Mouse (Mus musculus): Measurements from ENCODE around the gene Dapk2. TPM values are rescaled to one million over a fixed set of nuclear protein-coding genes. Genes with fewer than 3 reads are reported as not detected.

Dapk2 gene
- 1 to 10 TPM; 1.4 to 2.5 (median 1.6) TPM for total RNA-seq (2022)

DNA sequence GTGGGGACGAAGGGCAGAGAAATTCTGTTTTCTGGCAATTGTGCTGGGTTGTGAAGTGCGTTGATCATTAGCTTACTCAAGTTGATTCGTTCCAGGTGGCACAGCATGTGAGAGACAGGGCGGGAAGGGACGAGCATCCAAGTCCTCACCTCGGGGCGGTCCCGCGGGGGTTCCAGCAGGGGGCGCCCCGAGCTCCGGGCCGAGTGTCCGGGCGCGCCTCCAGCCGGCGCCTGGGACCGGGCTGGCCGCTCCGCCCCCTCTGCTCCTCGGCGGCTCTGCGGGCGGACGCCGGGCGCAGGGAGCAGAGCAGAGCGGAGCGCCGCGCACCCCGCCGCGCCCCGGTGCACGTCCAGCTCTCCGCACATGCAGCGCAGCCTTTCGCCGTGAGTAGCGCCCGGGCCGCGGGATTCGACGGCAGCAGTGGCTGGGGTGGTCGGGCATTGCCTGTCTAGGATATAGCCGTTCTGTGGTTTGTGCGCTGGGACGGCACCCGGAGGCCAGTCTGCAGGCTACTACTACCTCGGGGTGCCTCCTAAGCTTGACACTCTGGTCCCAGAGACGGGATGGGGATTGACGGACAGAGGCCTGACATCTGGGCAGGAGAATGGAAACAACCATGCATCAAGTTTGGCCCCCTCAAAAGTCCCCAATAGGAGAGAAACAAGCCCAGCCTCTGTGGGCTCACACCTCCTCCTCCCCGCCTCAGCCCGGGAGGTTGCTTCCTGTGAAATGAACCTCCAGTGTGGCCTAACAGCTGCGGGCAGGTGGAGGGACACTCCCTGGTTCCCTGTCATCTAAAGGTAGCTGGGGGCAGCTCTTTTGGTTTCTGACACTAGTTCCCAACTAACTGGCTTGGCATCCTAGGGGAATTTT, at the start of gene Dapk2:
TSS of gene Dapk2 (plus strand) at position 266 of the 873 bp plus-strand sequence.
- DNase-seq (ENCODE audit: low spot score in 2 of 2), result peak; percentile 20 to 21

DNA sequence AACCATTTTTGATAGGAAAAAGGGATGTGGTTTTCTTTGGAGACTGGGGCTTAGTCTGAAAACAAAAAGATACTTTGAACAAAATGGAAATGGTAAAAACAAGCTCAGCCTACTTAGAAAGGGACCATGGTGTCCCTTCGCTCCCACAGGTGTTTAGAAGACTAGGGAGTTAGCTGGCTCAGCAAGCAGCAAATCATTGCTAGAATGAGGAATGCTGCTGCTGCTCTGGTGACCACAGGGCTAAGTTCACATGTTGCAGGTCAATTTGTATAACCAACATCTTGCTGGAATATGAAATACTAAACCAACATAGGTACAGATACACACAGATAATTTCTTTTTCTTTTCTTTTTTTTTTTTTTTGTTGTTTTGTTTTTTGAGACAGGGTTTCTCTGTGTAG, 48.4 kb upstream of the Dapk2 start:
- no peak for DNase-seq (ENCODE audit: low spot score in 2 of 2)

DNA sequence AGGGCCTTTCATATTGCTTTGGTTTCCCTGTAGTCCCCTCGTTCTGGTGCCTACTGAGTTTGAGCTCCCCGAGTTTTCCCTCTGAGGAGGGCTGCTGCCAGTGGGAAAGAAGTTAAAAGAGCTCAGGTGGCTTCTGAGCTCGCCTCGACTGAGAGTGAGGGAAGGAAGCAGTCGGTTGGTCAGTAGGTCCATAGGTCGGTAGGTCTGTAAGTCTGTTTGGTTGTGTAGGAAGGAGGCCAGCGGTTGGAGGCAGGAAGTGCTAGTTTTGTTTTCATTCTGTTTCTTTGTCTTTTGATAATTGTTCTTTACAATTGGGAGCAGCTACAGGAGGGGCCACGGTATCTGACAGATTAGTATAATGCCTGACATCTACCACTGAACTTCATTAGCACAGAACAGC, 47.9 kb upstream of the Dapk2 start:
- DNase-seq (ENCODE audit: low spot score in 2 of 2), result no peak

DNA sequence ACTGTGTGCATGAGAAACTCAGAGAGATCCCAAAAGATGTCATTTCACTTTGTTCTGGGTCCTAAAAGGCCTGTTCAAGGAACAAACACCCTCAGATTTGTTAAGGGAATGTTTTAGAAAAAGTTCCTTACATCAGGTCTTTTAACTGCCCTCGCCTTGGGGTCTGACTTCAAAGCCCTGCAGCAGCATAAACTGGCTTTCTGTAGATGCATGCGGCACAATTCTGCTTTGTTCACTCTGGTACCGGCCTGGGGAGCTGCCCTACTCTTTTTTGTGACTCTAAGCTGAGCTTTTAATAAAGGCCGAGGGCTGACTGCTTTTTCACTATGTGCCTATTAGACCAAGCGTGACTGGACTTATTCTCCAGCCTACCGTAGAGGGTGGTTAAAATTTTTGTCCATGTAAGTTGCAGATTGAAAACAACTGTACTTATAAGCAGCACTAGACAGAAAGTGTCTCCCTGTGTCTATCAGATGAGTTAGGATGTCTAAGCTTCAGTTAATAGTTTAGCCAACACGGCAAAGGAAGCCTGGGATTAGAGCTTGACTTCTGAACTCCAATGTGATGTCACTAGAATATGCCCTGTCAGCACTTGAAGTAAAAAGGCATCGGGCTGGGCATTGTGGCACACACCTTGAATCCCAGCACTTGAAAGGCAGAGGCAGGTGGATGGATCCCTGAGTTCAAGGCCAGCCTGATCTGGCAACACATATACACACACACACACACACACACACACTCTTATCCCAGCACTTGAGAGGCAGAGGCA, 47.2 kb upstream of the Dapk2 start:
- no peak for DNase-seq (ENCODE audit: low spot score in 2 of 2)

DNA sequence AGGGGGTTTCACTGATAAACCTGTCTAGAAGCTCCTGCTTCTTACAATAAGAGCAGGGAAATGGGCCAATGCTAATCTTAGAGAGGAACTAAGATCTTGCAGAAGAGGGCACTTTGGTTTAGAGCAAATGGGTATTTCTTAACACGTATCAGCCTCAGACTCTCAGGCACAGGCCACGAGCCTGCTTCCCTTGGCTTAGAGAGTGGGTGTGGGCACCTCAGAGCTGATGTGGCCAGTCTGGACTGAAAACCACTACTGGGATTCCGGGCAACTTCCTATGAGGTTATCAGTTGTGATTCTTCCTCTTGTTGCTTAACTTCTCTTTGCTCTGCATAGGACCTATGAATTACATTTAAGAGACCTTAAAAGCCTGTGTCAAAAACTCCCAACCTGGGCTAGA, 43.7 kb upstream of the Dapk2 start:
- DNase-seq (ENCODE audit: low spot score in 2 of 2), result no peak

DNA sequence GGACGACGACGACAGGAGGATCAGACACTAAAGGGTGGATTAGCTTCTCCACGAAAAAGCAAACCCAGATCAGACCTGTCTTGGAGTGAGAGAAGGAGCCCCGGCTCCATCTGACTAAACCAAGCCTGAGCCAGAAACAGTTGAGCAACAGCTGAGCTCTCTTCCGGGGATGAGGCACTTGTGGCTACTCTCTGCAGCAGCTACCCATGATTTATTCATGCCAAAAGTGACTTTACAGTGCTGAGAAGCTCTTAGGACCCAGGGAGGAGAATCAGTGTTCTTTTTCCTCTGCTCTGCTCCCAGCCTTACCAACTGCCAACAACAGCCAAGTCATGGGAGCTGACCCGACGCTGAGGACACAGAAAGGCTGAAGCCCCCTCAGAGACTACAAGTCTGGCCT, 41.1 kb upstream of the Dapk2 start:
- no peak for DNase-seq (ENCODE audit: low spot score in 2 of 2)

DNA sequence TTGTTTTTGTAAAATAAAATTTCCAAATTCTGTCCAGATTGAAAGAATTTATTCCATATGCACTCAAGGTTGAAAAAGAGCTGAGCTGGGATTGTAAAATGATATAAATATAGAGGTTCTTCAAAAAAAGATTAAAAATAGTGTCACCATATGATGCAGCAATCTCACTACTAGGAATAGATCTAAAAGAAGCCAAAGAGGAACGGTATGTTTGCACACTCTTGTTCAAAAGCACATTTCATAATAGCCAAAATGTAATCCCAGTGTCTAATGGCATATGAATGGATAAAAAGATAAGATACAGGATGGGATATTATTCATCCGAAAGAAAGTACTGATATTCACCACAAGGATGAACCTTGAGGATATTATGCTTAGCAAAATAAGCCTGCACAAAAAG, 38.5 kb upstream of the Dapk2 start:
- DNase-seq (ENCODE audit: low spot score in 2 of 2), result no peak

DNA sequence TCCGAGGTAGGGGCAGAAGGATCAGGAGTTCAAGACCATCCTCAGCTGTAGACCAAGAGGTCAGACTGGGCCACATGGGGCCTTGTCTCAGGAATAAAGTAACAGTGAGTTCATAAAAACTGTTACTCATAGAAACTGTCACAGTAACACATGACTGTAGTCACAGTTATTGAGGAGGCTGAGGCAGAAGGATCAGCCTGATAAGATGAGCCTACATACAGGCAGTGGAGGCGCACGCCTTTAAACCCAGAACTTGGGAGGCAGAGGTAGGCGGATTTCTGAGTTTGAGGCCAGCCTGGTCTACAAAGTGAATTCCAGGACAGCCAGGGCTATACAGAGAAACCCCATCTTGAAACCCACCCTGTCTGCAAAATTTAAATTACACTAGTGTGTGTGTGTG, 37.9 kb upstream of the Dapk2 start:
- DNase-seq (ENCODE audit: low spot score in 2 of 2), result no peak

DNA sequence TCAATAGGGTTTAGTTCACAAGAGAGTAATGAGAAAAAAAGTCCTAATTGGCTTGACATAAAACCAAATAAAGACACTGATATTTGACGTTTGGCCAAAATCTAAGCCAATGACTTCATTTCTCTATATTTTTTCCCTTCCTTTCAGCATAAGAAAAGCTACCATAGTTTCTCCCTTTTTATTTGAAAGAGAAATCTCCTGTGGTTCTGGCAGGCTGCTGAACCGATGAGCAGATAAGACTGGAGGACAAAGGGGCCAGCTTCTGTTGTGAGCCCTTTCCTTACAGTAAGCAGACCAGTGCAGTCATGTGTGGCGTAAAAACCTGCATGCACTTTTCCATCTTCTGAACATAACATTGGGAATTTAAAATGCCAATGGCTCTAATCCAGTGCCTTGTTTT, 37.1 kb upstream of the Dapk2 start:
- no peak for DNase-seq (ENCODE audit: low spot score in 2 of 2)

DNA sequence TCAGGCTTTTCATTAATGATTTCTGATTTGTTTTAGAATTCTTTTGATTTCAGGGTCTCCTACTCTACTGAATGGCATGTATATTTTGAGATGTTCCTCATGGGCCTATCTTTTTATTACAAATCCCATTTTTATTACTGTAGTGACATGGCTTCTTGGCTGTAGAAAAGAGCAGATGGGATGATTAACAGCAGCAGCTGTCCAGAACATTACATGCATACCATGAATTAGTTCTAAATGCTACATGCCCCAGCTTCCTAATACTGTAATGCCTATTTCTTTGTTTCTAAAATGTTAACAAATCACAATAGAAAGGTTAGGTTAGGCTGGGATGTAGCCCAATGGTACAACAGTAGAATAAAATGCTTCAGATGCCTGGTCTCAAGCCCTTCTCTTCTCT, 36.6 kb upstream of the Dapk2 start:
- no peak for DNase-seq (ENCODE audit: low spot score in 2 of 2)

DNA sequence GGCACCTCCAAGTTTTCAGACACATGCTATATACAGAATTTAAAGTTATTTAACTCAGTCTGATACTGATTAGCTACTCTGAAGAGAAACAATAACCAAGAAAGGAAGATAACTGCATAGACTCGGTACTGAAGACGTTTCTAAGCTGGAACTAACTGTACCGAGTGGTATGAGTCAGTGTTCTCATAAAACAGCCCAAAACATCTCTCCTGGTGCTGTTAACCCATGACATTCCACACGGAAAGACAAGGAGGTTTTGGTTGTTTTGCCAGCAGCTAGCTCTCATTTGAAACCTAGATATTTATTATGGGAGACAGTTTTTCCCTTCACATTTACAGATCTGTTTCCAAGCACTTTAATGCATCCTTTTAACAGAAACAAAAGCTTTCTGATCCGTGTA, 34.4 kb upstream of the Dapk2 start:
- DNase-seq (ENCODE audit: low spot score in 2 of 2), result no peak

DNA sequence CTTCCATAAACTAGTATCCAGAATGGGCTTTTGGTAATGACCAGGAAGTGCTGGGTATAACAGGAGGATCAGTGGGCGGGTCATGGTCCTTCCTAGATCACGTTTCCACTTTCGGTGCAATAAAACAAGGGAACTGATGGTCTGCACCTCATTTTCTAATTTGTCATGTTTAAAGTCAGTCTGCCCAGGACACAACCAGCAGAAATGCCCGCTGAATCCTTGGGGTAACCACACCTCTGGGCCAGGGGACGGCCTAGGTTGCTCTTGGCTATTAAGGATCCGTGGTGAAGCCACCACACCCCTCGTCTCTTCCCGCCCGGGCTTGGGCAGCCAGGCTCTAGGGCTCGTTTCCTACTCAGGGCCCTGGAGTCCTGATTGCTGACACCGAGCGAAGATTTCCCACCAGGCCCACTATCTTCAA, 33.9 kb upstream of the Dapk2 start:
- no peak for DNase-seq (ENCODE audit: low spot score in 2 of 2)

DNA sequence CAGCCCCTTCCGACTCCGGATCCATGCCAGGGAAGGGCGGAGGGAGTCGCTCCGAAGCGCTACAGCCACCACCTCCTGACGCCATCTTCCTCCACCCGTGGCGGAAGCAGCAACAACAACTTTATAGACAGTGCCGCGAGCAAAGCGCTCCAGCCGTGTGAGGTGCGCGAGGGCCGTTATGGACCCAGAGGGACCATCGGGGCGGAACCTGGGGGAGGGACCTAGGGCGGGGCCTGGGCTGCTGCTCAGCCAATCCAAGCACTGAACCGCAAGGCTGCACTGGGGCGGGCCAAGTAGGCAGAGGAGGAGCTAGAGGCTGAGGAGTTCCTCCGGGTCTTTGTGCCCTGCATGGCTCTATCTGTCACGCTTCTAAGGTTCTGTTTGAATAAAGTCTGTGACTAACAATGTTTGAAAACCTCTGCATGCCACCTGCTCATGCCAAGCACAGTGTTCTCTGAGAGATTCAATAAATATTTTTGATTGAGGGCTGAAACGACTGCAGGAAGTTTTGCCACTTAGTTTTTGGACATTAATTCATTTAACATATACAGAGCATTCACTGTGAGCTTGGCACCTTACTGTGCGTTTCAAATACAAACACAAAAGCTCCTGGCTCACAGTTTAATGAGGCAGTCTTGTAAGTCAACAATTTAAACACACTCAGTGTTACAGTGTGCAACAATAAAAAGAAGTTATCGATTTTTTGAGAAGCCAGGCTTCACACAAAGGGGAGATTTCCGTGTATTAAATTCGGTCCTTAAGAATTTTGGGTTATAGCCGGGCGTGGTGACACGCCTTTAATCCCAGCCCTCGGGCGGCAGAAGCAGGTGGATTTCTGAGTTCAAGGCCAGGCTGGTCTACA, 33.1 kb upstream of the Dapk2 start:
- DNase-seq (ENCODE audit: low spot score in 2 of 2), result peak; percentile 85 to 96

DNA sequence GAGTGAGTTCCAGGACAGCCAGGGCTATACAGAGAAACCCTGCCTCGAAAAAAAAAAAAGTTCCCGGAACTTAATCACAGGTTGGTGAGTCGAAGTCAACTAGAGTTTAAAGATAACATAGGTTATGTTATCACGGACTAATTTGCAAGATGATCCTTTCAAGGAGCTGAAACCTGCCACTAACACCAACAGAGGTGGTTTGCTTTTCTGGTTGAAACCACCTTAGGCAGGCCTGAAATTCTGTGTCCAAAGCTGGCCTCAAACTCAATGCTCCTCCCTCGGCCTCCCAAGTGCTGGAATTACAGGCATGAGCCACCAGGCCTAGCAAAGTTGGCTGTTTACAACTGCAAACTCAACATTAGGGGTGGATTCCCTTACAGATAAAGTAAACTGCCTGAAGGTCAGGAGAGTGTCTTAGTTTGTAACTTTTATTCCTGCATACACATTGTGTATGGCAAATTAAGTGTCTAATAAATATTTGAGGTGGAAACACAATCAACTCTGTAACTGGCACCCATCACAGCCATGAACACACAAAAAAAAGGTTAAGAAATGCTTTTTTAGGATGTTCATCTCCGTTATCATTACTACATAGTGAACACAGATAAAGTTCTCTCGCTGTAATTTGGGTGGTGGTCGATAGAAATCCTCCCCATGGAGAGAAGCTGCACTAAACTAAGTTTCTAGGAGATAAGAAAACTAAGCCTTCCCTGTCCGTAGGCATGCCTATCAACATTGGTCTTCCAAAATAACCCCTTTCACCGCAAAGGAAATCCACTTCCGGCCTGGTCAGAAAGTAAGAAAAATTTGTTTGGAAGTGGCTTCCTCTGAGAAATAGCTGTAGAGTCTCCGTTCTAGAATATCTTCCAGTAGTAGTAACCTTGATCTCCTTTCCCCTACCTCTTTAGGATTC, 32.2 kb upstream of the Dapk2 start:
- DNase-seq (ENCODE audit: low spot score in 2 of 2), result no peak

DNA sequence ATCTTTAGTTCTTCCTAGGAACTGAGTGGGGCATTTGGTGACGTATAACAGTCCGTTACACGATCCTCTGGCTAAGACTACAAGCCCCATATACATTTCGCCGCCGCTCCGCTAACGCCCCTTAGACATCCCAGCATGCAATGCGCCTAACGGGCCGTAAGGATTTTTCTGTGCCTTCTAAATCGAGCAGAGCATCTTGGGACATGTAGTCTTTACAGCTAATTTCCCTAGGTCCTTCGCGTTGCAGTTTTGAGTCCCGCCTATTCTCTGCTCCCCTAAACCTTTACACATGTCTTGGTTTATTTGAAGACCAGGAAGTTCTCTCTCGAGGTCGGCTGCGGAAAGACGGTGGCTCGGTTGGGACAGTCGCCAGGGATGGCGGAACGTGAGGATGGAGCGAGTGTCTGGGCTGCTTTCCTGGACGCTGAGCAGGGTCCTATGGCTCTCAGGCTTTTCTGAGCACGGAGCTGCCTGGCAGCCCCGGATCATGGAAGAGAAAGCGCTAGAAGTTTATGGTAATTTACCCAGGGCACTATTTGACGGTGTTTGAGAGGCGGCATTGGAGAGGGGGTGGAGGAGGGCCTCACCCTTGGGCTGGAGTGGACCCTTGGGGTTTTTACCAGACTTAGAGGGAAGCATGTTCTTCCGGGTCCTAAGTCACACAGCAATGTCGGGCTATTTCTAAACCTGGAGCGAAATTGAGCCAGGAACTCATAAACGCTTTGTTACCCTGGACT, 31.4 kb upstream of the Dapk2 start, which contains the start of the genes Snx1 and Ciao2a:
TSS of gene Snx1 (minus strand) at position 132 of the 737 bp plus-strand sequence.
TSS of gene Ciao2a (plus strand) at position 156 of the 737 bp plus-strand sequence.
- DNase-seq (ENCODE audit: low spot score in 2 of 2), result peak; percentile 76 to 94

DNA sequence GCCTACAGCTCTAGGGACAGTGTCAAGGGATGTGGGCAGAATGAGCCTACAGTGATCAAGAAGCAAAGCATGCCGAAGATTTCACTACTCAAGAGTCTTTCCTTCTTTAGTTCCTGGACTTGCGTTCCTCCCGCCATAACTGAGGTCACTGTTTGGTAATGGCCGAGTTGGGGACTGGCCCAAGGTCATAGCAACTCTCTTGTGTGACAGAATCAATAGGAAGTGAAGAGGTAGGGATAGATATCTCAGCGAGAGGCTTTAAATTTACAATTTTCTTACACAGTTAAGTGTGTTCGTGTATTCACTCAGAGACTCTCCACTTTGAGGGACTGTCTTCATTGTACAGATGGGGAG, 30.9 kb upstream of the Dapk2 start:
- DNase-seq (ENCODE audit: low spot score in 2 of 2), result no peak

DNA sequence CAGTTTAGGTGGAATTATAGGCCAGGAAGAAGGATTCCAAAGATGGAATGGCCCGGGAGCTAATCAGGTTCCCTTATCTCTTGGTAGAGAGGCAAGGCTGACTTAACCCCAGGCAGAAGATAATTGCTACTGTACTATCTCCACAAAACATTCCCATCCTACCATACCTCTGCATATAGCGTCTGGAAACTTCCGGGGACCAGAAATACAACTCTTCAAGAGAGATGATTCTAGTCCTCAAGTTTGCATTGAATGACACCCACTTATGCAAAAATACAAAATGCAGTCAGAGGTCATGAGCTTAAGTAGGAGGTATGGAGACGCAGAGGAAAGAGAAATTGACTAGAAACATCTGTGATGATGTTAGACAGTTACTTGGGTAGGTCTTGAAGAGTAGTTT, 30.1 kb upstream of the Dapk2 start:
- no peak for DNase-seq (ENCODE audit: low spot score in 2 of 2)

DNA sequence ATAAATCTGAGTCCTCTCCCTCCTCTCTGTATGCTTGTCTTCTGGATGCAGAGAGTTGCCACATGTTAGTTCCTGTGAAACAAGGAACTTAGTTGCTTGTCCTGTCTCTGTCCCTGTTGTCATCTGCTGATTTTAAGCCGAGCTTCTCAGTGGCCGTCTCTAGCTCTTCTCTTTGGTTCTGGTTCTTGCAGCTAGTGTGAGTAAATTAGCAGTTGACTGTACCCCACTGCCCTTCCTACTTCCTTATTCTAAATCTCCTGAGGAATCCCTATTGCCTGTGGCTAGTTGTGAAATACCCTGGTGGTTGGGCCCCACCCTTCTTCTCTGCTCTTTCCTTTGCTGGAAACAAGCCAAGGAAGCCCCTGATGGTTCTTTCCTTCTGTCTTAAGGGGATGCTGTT, 26.6 kb upstream of the Dapk2 start:
- DNase-seq (ENCODE audit: low spot score in 2 of 2), result no peak

DNA sequence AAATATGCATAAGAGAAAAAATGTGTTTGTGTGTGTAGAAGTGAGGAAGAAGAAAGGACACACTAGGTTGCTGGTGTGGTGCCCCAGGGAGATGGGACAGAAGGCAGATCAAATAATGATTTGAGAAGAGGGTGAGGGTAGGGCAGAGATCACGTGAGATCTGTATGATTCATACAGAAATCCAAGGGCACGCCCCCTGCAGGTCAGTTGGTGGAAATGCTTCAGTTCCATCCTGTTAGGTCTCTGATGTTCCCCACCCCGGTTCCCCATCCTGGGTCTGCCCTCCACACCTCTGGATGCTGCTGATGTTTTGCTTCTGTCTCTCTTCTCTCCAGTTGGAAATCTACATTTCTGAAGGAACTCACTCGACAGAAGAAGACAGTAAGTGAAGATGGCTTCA, 22.1 kb upstream of the Dapk2 start:
- DNase-seq (ENCODE audit: low spot score in 2 of 2), result no peak

DNA sequence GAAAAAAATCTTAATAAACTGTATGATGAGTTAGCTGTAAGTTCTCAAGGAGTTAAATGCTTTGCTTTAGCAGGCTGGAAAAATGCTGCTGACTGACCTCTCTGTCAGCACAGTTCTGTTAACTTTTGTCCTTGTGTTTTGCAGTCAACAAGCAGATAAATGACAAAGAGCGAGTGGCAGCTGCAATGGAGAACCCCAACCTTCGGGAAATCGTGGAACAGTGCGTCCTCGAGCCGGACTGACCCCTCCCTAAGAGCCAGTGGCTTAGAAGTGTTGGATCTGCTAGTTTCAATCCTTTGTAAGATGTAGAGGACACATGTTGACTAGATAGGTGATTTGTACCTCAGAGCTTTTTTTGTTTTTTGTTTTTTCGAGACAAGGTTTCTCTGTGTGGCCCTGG, 19.8 kb upstream of the Dapk2 start:
- no peak for DNase-seq (ENCODE audit: low spot score in 2 of 2)

All from left cerebral cortex, adult 8-10 months (tissue).